Mouse (Mus musculus): ENCODE measurements around the gene Opcml. TPM values are rescaled to one million over a fixed set of nuclear protein-coding genes. Genes with fewer than 3 reads are reported as not detected.

Opcml gene
- polyA plus RNA-seq, 1 experiment from 2014 or later, result 4.1 TPM

GRCm38 (mm10) chr9:28128735-28129134 is 338.2 kb downstream of the Opcml start:
- no peaks in the 10 kb centered on the region for H3K27me3 ChIP-seq (replicated peaks)
- WGBS, result 67% methylated on average over 1 of the region's 1 CpGs
- no peaks in the 10 kb centered on the region for H3K9me3 ChIP-seq
- H3K4me3 ChIP-seq (replicated peaks), result no peak overlapping the region
- no peak overlapping the region for H3K4me2 ChIP-seq
- H3K27ac ChIP-seq, result no peak overlapping the region
- H3K4me1 ChIP-seq, result no peaks in the 10 kb centered on the region
- no peak overlapping the region for H3K9ac ChIP-seq
- no peaks in the 10 kb centered on the region for H3K36me3 ChIP-seq
- ATAC-seq (ENCODE audit: insufficient read depth, low FRiP score, low read depth), result no peak

DNA sequence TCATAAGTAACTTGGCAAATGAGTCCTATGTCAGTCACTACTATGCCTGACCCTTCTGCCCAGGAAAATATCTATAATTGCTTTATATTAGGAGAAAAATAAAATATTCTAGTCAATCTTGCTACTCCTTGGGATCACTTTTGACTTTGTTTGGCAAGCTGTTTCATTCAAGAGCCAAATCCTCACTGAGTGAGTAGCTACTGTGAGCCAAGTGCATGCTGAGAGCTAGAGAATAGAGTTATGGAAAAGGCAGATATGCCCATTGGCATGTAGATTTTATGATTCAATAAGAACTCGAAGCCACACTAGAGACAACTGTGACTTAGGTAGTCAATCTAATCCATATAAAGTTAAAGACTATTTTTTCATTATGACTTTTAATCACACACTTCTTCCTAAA is 340.9 kb downstream of the Opcml start:
- no peaks in the 10 kb centered on the region for H3K9me3 ChIP-seq
- no peaks in the 10 kb centered on the region for H3K36me3 ChIP-seq
- WGBS, result 62% methylated on average over 1 of the region's 1 CpGs
- H3K27me3 ChIP-seq (replicated peaks), result no peaks in the 10 kb centered on the region
- no peak for ATAC-seq (ENCODE audit: insufficient read depth, low FRiP score, low read depth)
- H3K27ac ChIP-seq, result no peak overlapping the region
- H3K9ac ChIP-seq, result no peak overlapping the region
- H3K4me3 ChIP-seq (replicated peaks), result no peak overlapping the region
- no peaks in the 10 kb centered on the region for H3K4me1 ChIP-seq
- H3K4me2 ChIP-seq, result no peak overlapping the region

- H3K36me3 ChIP-seq, result no peaks in the 10 kb centered on the region
- no peak overlapping the region for H3K4me2 ChIP-seq
- no peaks in the 10 kb centered on the region for H3K9me3 ChIP-seq
- H3K27me3 ChIP-seq (replicated peaks), result no peaks in the 10 kb centered on the region
- no peaks in the 10 kb centered on the region for H3K4me1 ChIP-seq
- WGBS, result 47% methylated on average over 2 of the region's 2 CpGs
- no peak overlapping the region for H3K9ac ChIP-seq
- no peak overlapping the region for H3K27ac ChIP-seq
- no peak for ATAC-seq (ENCODE audit: insufficient read depth, low FRiP score, low read depth)
- no peak overlapping the region for H3K4me3 ChIP-seq (replicated peaks)
Measured at GRCm38 (mm10) chr9:28136614-28137013, 346.0 kb downstream of the Opcml start.

- Histone ChIP-seq H3K27me3 (replicated peaks) (no peaks in the 10 kb centered on the region), H3K36me3 (no peaks in the 10 kb centered on the region), H3K4me3 (replicated peaks) (no peak overlapping the region), H3K9me3 (no peaks in the 10 kb centered on the region), H3K9ac (no peak overlapping the region), H3K4me2 (no peak overlapping the region), H3K27ac (no peak overlapping the region), H3K4me1 (no peaks in the 10 kb centered on the region)
- WGBS, result 86% methylated on average over 12 of the region's 12 CpGs
- ATAC-seq (ENCODE audit: insufficient read depth, low FRiP score, low read depth), result no peak
Measured at GRCm38 (mm10) chr9:28139957-28140597, 349.5 kb downstream of the Opcml start.

DNA sequence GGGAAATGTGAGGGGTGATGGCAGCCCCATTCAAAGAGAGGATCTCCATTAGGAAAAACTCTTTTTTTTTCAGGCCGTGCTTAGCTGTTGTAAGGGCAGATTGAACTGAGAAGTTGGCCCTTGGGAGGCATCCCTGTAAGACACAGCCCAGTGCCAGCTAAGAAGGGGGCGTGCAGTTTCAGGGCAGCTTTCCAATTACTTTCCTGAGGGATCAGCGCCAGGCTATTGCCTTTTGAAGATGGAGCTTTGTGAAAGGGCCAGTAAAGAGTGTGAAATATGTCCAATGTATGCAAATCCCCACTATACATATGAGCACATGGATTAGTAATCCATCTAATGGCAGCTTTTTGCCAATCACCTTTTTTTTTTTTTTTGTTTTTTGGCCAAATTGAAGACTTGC is 358.9 kb downstream of the Opcml start:
- H3K9ac ChIP-seq, result no peak overlapping the region
- H3K4me2 ChIP-seq, result no peak overlapping the region
- H3K4me1 ChIP-seq, result no peaks in the 10 kb centered on the region
- no peaks in the 10 kb centered on the region for H3K9me3 ChIP-seq
- no peak overlapping the region for H3K27ac ChIP-seq
- no peaks in the 10 kb centered on the region for H3K27me3 ChIP-seq (replicated peaks)
- H3K4me3 ChIP-seq (replicated peaks), result no peak overlapping the region
- ATAC-seq (ENCODE audit: insufficient read depth, low FRiP score, low read depth), result no peak
- WGBS, result 83% methylated on average over 3 of the region's 3 CpGs
- no peaks in the 10 kb centered on the region for H3K36me3 ChIP-seq

DNA sequence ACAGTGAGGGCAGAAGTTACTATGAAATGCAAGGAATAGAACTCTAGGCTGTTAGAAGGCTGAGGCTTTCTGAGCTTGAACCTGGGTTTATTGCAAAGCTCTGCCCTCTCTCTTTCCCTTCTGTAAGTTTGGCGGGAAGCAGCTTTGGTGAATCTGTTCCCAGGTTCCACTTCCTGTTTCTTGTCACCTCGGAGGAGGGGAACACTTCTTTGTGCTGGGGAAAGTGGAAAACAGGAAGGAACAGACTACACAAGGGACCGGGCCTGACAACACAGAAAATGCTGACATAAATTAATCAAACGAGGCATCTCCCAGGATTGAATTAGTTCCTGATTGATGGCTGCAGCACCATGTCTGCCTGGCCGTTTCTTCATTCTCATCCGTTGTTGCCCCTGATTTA is 363.2 kb downstream of the Opcml start:
- Histone ChIP-seq H3K27ac (no peak overlapping the region), H3K4me3 (replicated peaks) (no peak overlapping the region), H3K9ac (no peak overlapping the region), H3K36me3 (no peaks in the 10 kb centered on the region), H3K9me3 (no peaks in the 10 kb centered on the region), H3K4me2 (no peak overlapping the region), H3K27me3 (replicated peaks) (no peaks in the 10 kb centered on the region), H3K4me1 (no peaks in the 10 kb centered on the region)
- WGBS, result 38% methylated on average over 6 of the region's 6 CpGs
- ATAC-seq (ENCODE audit: insufficient read depth, low FRiP score, low read depth), result no peak

GRCm38 (mm10) chr9:28157092-28157491 is 366.5 kb downstream of the Opcml start:
- ATAC-seq (ENCODE audit: insufficient read depth, low FRiP score, low read depth), result no peak
- Histone ChIP-seq H3K4me3 (replicated peaks) (no peak overlapping the region), H3K9ac (no peak overlapping the region), H3K9me3 (no peaks in the 10 kb centered on the region), H3K4me1 (no peaks in the 10 kb centered on the region), H3K36me3 (no peaks in the 10 kb centered on the region), H3K27me3 (replicated peaks) (no peaks in the 10 kb centered on the region), H3K27ac (no peak overlapping the region), H3K4me2 (no peak overlapping the region)
- 72% methylated on average over 7 of the region's 7 CpGs for WGBS

DNA sequence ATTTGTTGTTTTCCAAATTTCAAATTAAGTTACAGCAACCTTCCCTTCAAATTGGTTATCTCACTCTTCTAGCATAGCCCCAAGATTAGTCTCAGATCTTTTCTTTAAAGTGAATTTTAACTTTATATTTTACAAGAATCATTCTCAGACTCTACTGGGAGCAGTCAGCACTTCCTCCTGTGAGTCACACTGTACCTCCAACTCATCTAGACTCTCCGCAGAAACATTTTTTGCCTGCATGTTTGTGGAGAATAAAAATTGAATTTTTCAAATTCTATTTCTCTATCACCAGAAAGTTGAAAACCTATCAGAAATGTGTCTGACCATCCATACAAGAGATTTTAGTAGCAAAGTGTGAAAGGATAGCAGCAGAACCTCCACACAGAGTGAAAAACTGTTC is 370.4 kb downstream of the Opcml start:
- no peak for ATAC-seq (ENCODE audit: insufficient read depth, low FRiP score, low read depth)
- Histone ChIP-seq H3K27me3 (replicated peaks) (no peaks in the 10 kb centered on the region), H3K9me3 (no peaks in the 10 kb centered on the region), H3K4me3 (replicated peaks) (no peak overlapping the region), H3K4me1 (no peaks in the 10 kb centered on the region), H3K27ac (no peak overlapping the region), H3K4me2 (no peak overlapping the region), H3K9ac (no peak overlapping the region), H3K36me3 (no peaks in the 10 kb centered on the region)
- 87% methylated on average over 1 of the region's 1 CpGs for WGBS

DNA sequence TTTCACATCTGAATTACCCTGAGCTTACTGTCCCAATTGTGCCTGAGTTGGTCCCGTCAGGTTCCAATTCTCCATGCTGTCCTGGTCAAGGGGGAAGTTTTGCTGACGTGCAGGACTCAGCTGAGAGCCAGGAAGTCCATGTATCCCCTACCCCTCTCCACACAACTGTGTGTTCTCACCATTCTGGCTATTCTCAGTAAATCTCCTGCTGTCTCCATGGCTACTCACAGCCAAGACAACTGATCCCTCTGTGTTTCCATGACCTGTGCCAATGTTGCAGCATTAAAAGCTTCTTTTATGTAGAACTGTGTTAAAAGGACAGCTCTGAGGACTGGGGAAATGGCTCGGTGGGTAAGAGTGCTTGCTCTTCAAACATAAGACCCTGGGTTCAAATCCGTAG is 373.4 kb downstream of the Opcml start:
- H3K9ac ChIP-seq, result no peak overlapping the region
- no peak overlapping the region for H3K27ac ChIP-seq
- H3K36me3 ChIP-seq, result no peaks in the 10 kb centered on the region
- WGBS, result 53% methylated on average over 4 of the region's 4 CpGs
- no peaks in the 10 kb centered on the region for H3K9me3 ChIP-seq
- H3K4me2 ChIP-seq, result no peak overlapping the region
- H3K4me1 ChIP-seq, result no peaks in the 10 kb centered on the region
- ATAC-seq (ENCODE audit: insufficient read depth, low FRiP score, low read depth), result no peak
- no peak overlapping the region for H3K4me3 ChIP-seq (replicated peaks)
- no peaks in the 10 kb centered on the region for H3K27me3 ChIP-seq (replicated peaks)

DNA sequence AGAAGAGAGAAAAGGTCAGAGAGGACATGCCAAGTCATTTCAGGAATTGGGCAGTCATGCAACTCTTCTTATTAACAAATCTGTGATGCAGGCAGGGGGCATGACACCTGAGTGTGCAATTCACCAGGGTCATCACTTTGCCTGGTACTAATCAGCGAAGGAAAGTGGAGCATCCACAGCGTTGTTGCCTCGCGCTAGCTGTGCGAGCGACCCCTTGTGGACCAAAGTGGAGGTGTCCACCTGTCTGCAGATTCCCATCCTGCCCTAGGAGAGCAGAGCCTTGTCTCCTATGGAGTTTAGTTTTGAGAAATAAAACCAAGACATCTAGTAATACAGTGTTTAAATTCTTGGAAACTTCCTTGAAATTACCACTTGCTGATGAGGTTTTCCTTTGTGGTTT is 381.3 kb downstream of the Opcml start:
- Histone ChIP-seq H3K4me2 (no peak overlapping the region), H3K4me3 (replicated peaks) (no peak overlapping the region), H3K9me3 (no peaks in the 10 kb centered on the region), H3K27me3 (replicated peaks) (no peaks in the 10 kb centered on the region), H3K27ac (no peak overlapping the region), H3K9ac (no peak overlapping the region), H3K36me3 (no peaks in the 10 kb centered on the region), H3K4me1 (no peaks in the 10 kb centered on the region)
- 4% methylated on average over 6 of the region's 6 CpGs for WGBS
- ATAC-seq (ENCODE audit: insufficient read depth, low FRiP score, low read depth), result no peak

GRCm38 (mm10) chr9:28177052-28177451 is 386.5 kb downstream of the Opcml start:
- ATAC-seq (ENCODE audit: insufficient read depth, low FRiP score, low read depth), result no peak
- H3K4me2 ChIP-seq, result no peak overlapping the region
- no peak overlapping the region for H3K4me3 ChIP-seq (replicated peaks)
- no peaks in the 10 kb centered on the region for H3K27me3 ChIP-seq (replicated peaks)
- H3K4me1 ChIP-seq, result no peaks in the 10 kb centered on the region
- H3K36me3 ChIP-seq, result no peaks in the 10 kb centered on the region
- no peak overlapping the region for H3K27ac ChIP-seq
- H3K9ac ChIP-seq, result no peak overlapping the region
- H3K9me3 ChIP-seq, result no peaks in the 10 kb centered on the region
- 80% methylated on average over 2 of the region's 2 CpGs for WGBS

DNA sequence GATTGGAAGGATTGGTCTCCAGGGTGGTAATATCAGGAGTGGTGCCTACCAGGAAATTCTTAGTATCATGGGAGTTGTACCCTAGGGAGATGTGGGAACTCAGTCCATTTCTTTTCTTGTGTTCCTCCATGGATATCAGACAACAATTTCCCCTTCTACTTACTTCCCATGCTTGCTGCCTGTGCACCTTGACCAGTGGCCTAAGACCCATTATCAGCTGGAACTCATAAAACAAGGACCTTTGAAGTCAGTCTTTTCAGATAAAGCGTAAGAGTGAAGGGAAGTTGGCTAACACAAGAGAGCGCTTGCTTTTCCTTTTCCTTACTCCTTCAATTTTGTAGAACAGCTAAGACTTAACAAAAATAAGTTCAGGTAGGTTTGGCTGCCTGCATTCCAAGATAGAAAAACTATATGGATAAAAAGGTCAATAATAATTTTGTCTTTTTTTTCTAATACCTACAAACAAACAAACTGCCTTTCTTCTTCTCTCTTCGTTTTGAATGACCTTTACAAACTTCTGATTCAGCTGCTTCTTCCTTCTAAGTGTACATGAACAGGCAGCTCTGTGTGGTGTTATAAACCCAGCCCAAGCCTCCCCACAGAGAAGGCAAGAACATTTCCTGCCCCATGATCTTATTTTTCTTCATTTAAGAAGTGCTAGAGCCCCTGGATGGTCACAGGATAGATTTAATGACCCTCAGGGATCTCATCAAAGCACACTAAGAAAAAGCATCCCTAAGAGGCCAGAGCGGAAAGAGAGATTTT is 387.7 kb downstream of the Opcml start:
- Histone ChIP-seq H3K9ac (no peak overlapping the region), H3K27ac (no peak overlapping the region), H3K4me1 (no peaks in the 10 kb centered on the region), H3K9me3 (no peaks in the 10 kb centered on the region), H3K27me3 (replicated peaks) (no peaks in the 10 kb centered on the region), H3K4me3 (replicated peaks) (no peak overlapping the region), H3K36me3 (no peaks in the 10 kb centered on the region), H3K4me2 (no peak overlapping the region)
- ATAC-seq (ENCODE audit: insufficient read depth, low FRiP score, low read depth), result no peak
- WGBS, result 74% methylated on average over 4 of the region's 4 CpGs

Measured in stomach, embryonic 15.5 days (tissue).